Mouse (Mus musculus) kidney, embryonic 14.5 days (tissue): ENCODE data around the gene Tmem158. TPM values are rescaled to one million over a fixed set of nuclear protein-coding genes. Genes with fewer than 3 reads are reported as not detected.
A peak's percentile ranks its signal among the peaks of the same experiment; 100 is the strongest.

Experiments used
- ATAC-seq: fragments of 200-750 bp; cut with Nextera tagmentation; 2 replicates; pipeline ENCODE4 v1.8.0; 2017; ENCODE audit warnings: moderate number of reproducible peaks, mild to moderate bottlenecking, moderate TSS enrichment, moderate library complexity; ENCODE audit not compliant: low FRiP score, low TSS enrichment
- H3K27ac ChIP-seq: fragments of 300-500 bp; sonication (generic); 2 replicates; pipeline ENCODE4 v1.5.1; 2014; ENCODE audit warnings: low read depth, mild to moderate bottlenecking, low read length, moderate library complexity, mixed read lengths
- H3K27me3 ChIP-seq: fragments of 300-500 bp; sonication (generic); 2 replicates; pipeline ENCODE4 v1.6.1; 2014; ENCODE audit warnings: mild to moderate bottlenecking, low read length; ENCODE audit not compliant: control insufficient read depth, insufficient read depth
- H3K36me3 ChIP-seq: fragments of 300-500 bp; sonication (generic); 2 replicates; pipeline ENCODE4 v1.6.1; 2014; ENCODE audit warnings: low read length, mixed read lengths; ENCODE audit not compliant: control insufficient read depth, insufficient read depth
- H3K4me1 ChIP-seq: fragments of 300-500 bp; sonication (generic); 2 replicates; pipeline ENCODE4 v1.6.1; 2014; ENCODE audit warnings: low read length, mixed read lengths; ENCODE audit not compliant: control insufficient read depth, insufficient read depth
- H3K4me2 ChIP-seq: fragments of 300-500 bp; sonication (generic); replicated peaks from 2 replicates; pipeline ENCODE4 v1.6.1; 2014; ENCODE audit warnings: low read depth, mild to moderate bottlenecking, low read length
- H3K4me3 ChIP-seq: fragments of 300-500 bp; sonication (generic); 2 replicates; pipeline ENCODE4 v1.5.1; 2014; ENCODE audit warnings: mild to moderate bottlenecking, low read length
- H3K9ac ChIP-seq: fragments of 300-500 bp; sonication (generic); 2 replicates; pipeline ENCODE4 v1.6.1; 2014; ENCODE audit warnings: low read depth, mild to moderate bottlenecking, low read length, moderate library complexity
- H3K9me3 ChIP-seq: fragments of 300-500 bp; sonication (generic); 2 replicates; pipeline ENCODE4 v1.6.1; 2016; ENCODE audit warnings: low read length; ENCODE audit not compliant: control insufficient read depth
- WGBS: fragments of 180-500 bp; shearing (Covaris S2); extraction: QIAGEN DNeasy Blood & Tissue Kit; methylation state at CpG from one replicate; pipeline ENCODE4 v1.1.7; 2014; 5-methylcytosine and 5-hydroxymethylcytosine counted together
- polyA plus RNA-seq: library from polyadenylated mRNA; unstranded; fragments of >200 nt; fragmentation: Nextera tagmentation; extraction: Ambion mirVana; gene quantifications from 2 replicates; pipeline ENCODE4 v1.2.1, GENCODE M21; 2014

Gene Tmem158
- 5.8 and 8.2 TPM in 2 replicates for polyA plus RNA-seq

- Histone ChIP-seq H3K9ac (peak within 1 kb of the TSS; percentile 58), H3K27me3 (peaks cover 10% of the 10 kb centered on the region), H3K27ac (0 out of 2 replicates have a peak within 1 kb of the TSS, but pooled peaks have one; percentile 6), H3K36me3 (no peaks in the 10 kb centered on the region), H3K4me1 (peaks cover 5% of the 10 kb centered on the region; the same call in 1 of the 2 replicates), H3K9me3 (no peaks in the 10 kb centered on the region), H3K4me2 (peak within 1 kb of the TSS; percentile 99), H3K4me3 (peak within 1 kb of the TSS; percentile 63)
- peak; percentile 94 for ATAC-seq
- WGBS, result under 1% methylated on average over 37 of the region's 40 CpGs
Observed at GRCm38 (mm10) chr9:123260611-123261021, at the start of gene Tmem158. TSS of gene Tmem158 (minus strand) at chr9:123260764.

- Histone ChIP-seq H3K27ac (no peak overlapping the region), H3K4me1 (no peaks in the 10 kb centered on the region), H3K36me3 (no peaks in the 10 kb centered on the region), H3K9ac (no peak overlapping the region), H3K4me2 (no peak overlapping the region), H3K4me3 (no peak overlapping the region), H3K27me3 (no peaks in the 10 kb centered on the region), H3K9me3 (no peaks in the 10 kb centered on the region)
- ATAC-seq, result no peak
- 68% methylated on average over 2 of the region's 2 CpGs for WGBS
Observed at GRCm38 (mm10) chr9:123309685-123310365, 49.3 kb upstream of the Tmem158 start.

GRCm38 (mm10) chr9:123309073-123309472 is 48.5 kb upstream of the Tmem158 start:
- Histone ChIP-seq H3K9ac (no peak overlapping the region), H3K27ac (no peak overlapping the region), H3K36me3 (no peaks in the 10 kb centered on the region), H3K27me3 (no peaks in the 10 kb centered on the region), H3K4me3 (no peak overlapping the region), H3K4me1 (no peaks in the 10 kb centered on the region), H3K4me2 (no peak overlapping the region), H3K9me3 (no peaks in the 10 kb centered on the region)
- ATAC-seq, result no peak
- WGBS, result 40% methylated on average over 5 of the region's 5 CpGs

GRCm38 (mm10) chr9:123304917-123305316 is 44.4 kb upstream of the Tmem158 start:
- no peaks in the 10 kb centered on the region for H3K4me1 ChIP-seq
- ATAC-seq, result no peak
- no peak overlapping the region for H3K4me2 ChIP-seq
- H3K9me3 ChIP-seq, result no peaks in the 10 kb centered on the region
- H3K4me3 ChIP-seq, result no peak overlapping the region
- H3K36me3 ChIP-seq, result no peaks in the 10 kb centered on the region
- whole genome bisulfite sequencing, result 77% methylated on average over 8 of the region's 8 CpGs
- H3K27me3 ChIP-seq, result no peaks in the 10 kb centered on the region
- no peak overlapping the region for H3K27ac ChIP-seq
- H3K9ac ChIP-seq, result no peak overlapping the region

- H3K4me3 ChIP-seq, result no peak overlapping the region
- no peak overlapping the region for H3K27ac ChIP-seq
- 87% methylated on average over 7 of the region's 7 CpGs for WGBS
- H3K4me1 ChIP-seq, result no peaks in the 10 kb centered on the region
- no peaks in the 10 kb centered on the region for H3K9me3 ChIP-seq
- no peak overlapping the region for H3K9ac ChIP-seq
- no peak overlapping the region for H3K4me2 ChIP-seq
- no peak for ATAC-seq
- no peaks in the 10 kb centered on the region for H3K36me3 ChIP-seq
- no peaks in the 10 kb centered on the region for H3K27me3 ChIP-seq
Observed at GRCm38 (mm10) chr9:123303952-123304351, 43.4 kb upstream of the Tmem158 start.

- H3K4me1 ChIP-seq, result no peaks in the 10 kb centered on the region
- H3K27me3 ChIP-seq, result no peaks in the 10 kb centered on the region
- WGBS, result 95% methylated on average over 2 of the region's 2 CpGs
- no peaks in the 10 kb centered on the region for H3K9me3 ChIP-seq
- no peak overlapping the region for H3K4me2 ChIP-seq
- no peak overlapping the region for H3K9ac ChIP-seq
- no peak for ATAC-seq
- no peak overlapping the region for H3K27ac ChIP-seq
- H3K4me3 ChIP-seq, result no peak overlapping the region
- H3K36me3 ChIP-seq, result no peaks in the 10 kb centered on the region
Observed at GRCm38 (mm10) chr9:123302759-123303313, 42.3 kb upstream of the Tmem158 start.

- Histone ChIP-seq H3K4me3 (no peak overlapping the region), H3K4me1 (no peaks in the 10 kb centered on the region), H3K27ac (no peak overlapping the region), H3K36me3 (no peaks in the 10 kb centered on the region), H3K27me3 (no peaks in the 10 kb centered on the region), H3K4me2 (no peak overlapping the region), H3K9me3 (no peaks in the 10 kb centered on the region), H3K9ac (no peak overlapping the region)
- no peak for ATAC-seq
- 93% methylated on average over 7 of the region's 7 CpGs for WGBS
Observed at GRCm38 (mm10) chr9:123297862-123298261, 37.3 kb upstream of the Tmem158 start.

GRCm38 (mm10) chr9:123296229-123296628 is 35.7 kb upstream of the Tmem158 start:
- no peak overlapping the region for H3K9ac ChIP-seq
- H3K4me1 ChIP-seq, result no peaks in the 10 kb centered on the region
- H3K4me2 ChIP-seq, result no peak overlapping the region
- H3K27ac ChIP-seq, result no peak overlapping the region
- no peaks in the 10 kb centered on the region for H3K27me3 ChIP-seq
- H3K9me3 ChIP-seq, result no peaks in the 10 kb centered on the region
- H3K36me3 ChIP-seq, result no peaks in the 10 kb centered on the region
- no peak overlapping the region for H3K4me3 ChIP-seq
- ATAC-seq, result no peak

- no peaks in the 10 kb centered on the region for H3K4me1 ChIP-seq
- H3K4me3 ChIP-seq, result no peak overlapping the region
- no peaks in the 10 kb centered on the region for H3K9me3 ChIP-seq
- no peaks in the 10 kb centered on the region for H3K27me3 ChIP-seq
- H3K4me2 ChIP-seq, result no peak overlapping the region
- WGBS, result 78% methylated on average over 5 of the region's 5 CpGs
- no peaks in the 10 kb centered on the region for H3K36me3 ChIP-seq
- no peak for ATAC-seq
- no peak overlapping the region for H3K27ac ChIP-seq
- no peak overlapping the region for H3K9ac ChIP-seq
Observed at GRCm38 (mm10) chr9:123294581-123294980, 34.0 kb upstream of the Tmem158 start.
